Mouse (Mus musculus) MEL (cell line): Measurements from ENCODE around the gene Zfp771. TPM values are rescaled to one million over a fixed set of nuclear protein-coding genes. Genes with fewer than 3 reads are reported as not detected.
A peak's percentile ranks its signal among the peaks of the same experiment; 100 is the strongest.

Experiments
- DNase-seq: peaks from one replicate; pipeline ENCODE4 v3.0.0; 2011; ENCODE audit warnings: low read depth, low spot score
- H3K27ac ChIP-seq: 2 replicates; pipeline ENCODE4 v1.5.1; 2012; ENCODE audit warnings: low read depth, mild to moderate bottlenecking, control low read depth, low read length, moderate library complexity; ENCODE audit not compliant: control insufficient read depth
- H3K27me3 ChIP-seq, 2 experiments: fragments of 150-350 bp in 1 of 2; sonication (generic) in 1 of 2; 2 replicates each; pipeline ENCODE4 v1.6.1; 2012; ENCODE audit warnings: low read length in 2 of 2, mild to moderate bottlenecking in 2 of 2, improper control_type of control experiment in 1 of 2, moderate library complexity in 1 of 2; ENCODE audit not compliant: insufficient read depth in 2 of 2, control insufficient read depth in 1 of 2
- H3K36me3 ChIP-seq, 2 experiments: 2 replicates each; pipeline ENCODE4 v1.6.1; 2012 to 2014; ENCODE audit warnings: low read length in 2 of 2, improper control_type of control experiment in 1 of 2, inconsistent platforms in 1 of 2, mild to moderate bottlenecking in 1 of 2; ENCODE audit not compliant: insufficient read depth in 2 of 2, control insufficient read depth in 1 of 2
- H3K4me1 ChIP-seq, 2 experiments: fragments of 150-350 bp in 1 of 2; sonication (generic) in 1 of 2; 2 replicates each; pipeline ENCODE4 v1.6.1; 2012; ENCODE audit warnings: low read length in 2 of 2, improper control_type of control experiment in 1 of 2, mild to moderate bottlenecking in 1 of 2; ENCODE audit not compliant: insufficient read depth in 2 of 2, control insufficient read depth in 1 of 2
- H3K4me3 ChIP-seq, 2 experiments: fragments of 150-350 bp in 1 of 2; sonication (generic) in 1 of 2; 2 replicates each; pipeline ENCODE4 v1.5.1; 2012; ENCODE audit warnings: low read depth in 2 of 2, low read length in 2 of 2, mild to moderate bottlenecking in 2 of 2, moderate library complexity in 2 of 2, control low read depth in 1 of 2, improper control_type of control experiment in 1 of 2; ENCODE audit not compliant: control insufficient read depth in 1 of 2, insufficient read depth in 1 of 2
- H3K79me2 ChIP-seq: 2 replicates; pipeline ENCODE4 v1.6.1; 2012; ENCODE audit warnings: mild to moderate bottlenecking, low read length, moderate library complexity; ENCODE audit not compliant: control insufficient read depth, poor library complexity, insufficient read depth
- H3K9ac ChIP-seq: 2 replicates; pipeline ENCODE4 v1.6.1; 2012; ENCODE audit warnings: low read depth, mild to moderate bottlenecking, control low read depth, low read length, moderate library complexity; ENCODE audit not compliant: control insufficient read depth, poor library complexity, severe bottlenecking
- H3K9me3 ChIP-seq: fragments of 150-350 bp; sonication (generic); replicated peaks from 2 replicates; pipeline ENCODE4 v1.6.1; 2012; ENCODE audit warnings: mild to moderate bottlenecking, low read length, improper control_type of control experiment, moderate library complexity; ENCODE audit not compliant: insufficient read depth
- BHLHE40 ChIP-seq: IDR thresholded peaks from 2 replicates; pipeline ENCODE4 v1.6.1; 2012; ENCODE audit warnings: low read depth, mild to moderate bottlenecking, inconsistent platforms, low read length, improper control_type of control experiment, borderline replicate concordance
- CHD1 ChIP-seq: IDR thresholded peaks from 2 replicates; pipeline ENCODE4 v1.6.1; 2012; ENCODE audit warnings: low read depth, mild to moderate bottlenecking, inconsistent platforms, low read length, improper control_type of control experiment
- CTCF ChIP-seq, 3 experiments: IDR thresholded peaks in 2 of 3; conservative IDR thresholded peaks in 1 of 3; 2 replicates each; pipeline ENCODE4 v1.5.1; 2011 to 2012; ENCODE audit warnings: low read length in 3 of 3, low read depth in 2 of 3, mild to moderate bottlenecking in 2 of 3, improper control_type of control experiment in 1 of 3, inconsistent platforms in 1 of 3, mixed read lengths in 1 of 3, moderate library complexity in 1 of 3; ENCODE audit not compliant: control insufficient read depth in 1 of 3, insufficient read depth in 1 of 3, poor library complexity in 1 of 3, severe bottlenecking in 1 of 3
- ETS1 ChIP-seq: IDR thresholded peaks from 2 replicates; pipeline ENCODE4 v1.6.1; 2012; ENCODE audit warnings: low read depth, mild to moderate bottlenecking, inconsistent platforms, low read length, improper control_type of control experiment, moderate library complexity
- GABPA ChIP-seq: IDR thresholded peaks from 2 replicates; pipeline ENCODE4 v1.6.1; 2012; ENCODE audit warnings: low read depth, mild to moderate bottlenecking, inconsistent platforms, low read length, improper control_type of control experiment, moderate library complexity
- GATA1 ChIP-seq: IDR thresholded peaks from 2 replicates; pipeline ENCODE4 v1.6.1; 2011; ENCODE audit warnings: low read depth, low read length, improper control_type of control experiment
- KAT2A ChIP-seq: conservative IDR thresholded peaks from 2 replicates; pipeline ENCODE4 v1.6.1; 2012; ENCODE audit warnings: low read depth, low read length, improper control_type of control experiment, inconsistent platforms
- MAX ChIP-seq: IDR thresholded peaks from 2 replicates; pipeline ENCODE4 v1.6.1; 2011; ENCODE audit warnings: low read length, improper control_type of control experiment
- MEF2A ChIP-seq: IDR thresholded peaks from 2 replicates; pipeline ENCODE4 v1.6.1; 2014; ENCODE audit warnings: low read depth, mild to moderate bottlenecking, inconsistent platforms, low read length, improper control_type of control experiment; ENCODE audit not compliant: poor library complexity, insufficient replicate concordance, severe bottlenecking; ENCODE audit errors: extremely low read depth
- NELFE ChIP-seq: IDR thresholded peaks from 2 replicates; pipeline ENCODE4 v1.6.1; 2011; ENCODE audit warnings: low read depth, low read length, improper control_type of control experiment
- POLR2A ChIP-seq, 2 experiments: IDR thresholded peaks; 2 replicates each; pipeline ENCODE4 v1.6.1; 2011 to 2012; ENCODE audit warnings: low read length in 2 of 2, mild to moderate bottlenecking in 2 of 2, control low read depth in 1 of 2, improper control_type of control experiment in 1 of 2, low read depth in 1 of 2, moderate library complexity in 1 of 2; ENCODE audit not compliant: control insufficient read depth in 1 of 2, insufficient read depth in 1 of 2, poor library complexity in 1 of 2
- RAD21 ChIP-seq: IDR thresholded peaks from 2 replicates; pipeline ENCODE4 v1.6.1; 2011; ENCODE audit warnings: mild to moderate bottlenecking, low read depth, low read length, improper control_type of control experiment
- RCOR1 ChIP-seq: IDR thresholded peaks from 2 replicates; pipeline ENCODE4 v1.6.1; 2012; ENCODE audit warnings: low read depth, mild to moderate bottlenecking, inconsistent platforms, low read length, improper control_type of control experiment
- SIN3A ChIP-seq: IDR thresholded peaks from 2 replicates; pipeline ENCODE4 v1.6.1; 2012; ENCODE audit warnings: low read length, improper control_type of control experiment, inconsistent platforms
- SMC3 ChIP-seq: IDR thresholded peaks from 2 replicates; pipeline ENCODE4 v1.6.1; 2011; ENCODE audit warnings: low read depth, low read length, improper control_type of control experiment
- TAL1 ChIP-seq: IDR thresholded peaks from 2 replicates; pipeline ENCODE4 v1.6.1; 2012; ENCODE audit warnings: mild to moderate bottlenecking, inconsistent platforms, low read length, moderate library complexity, mixed read lengths
- TCF12 ChIP-seq: IDR thresholded peaks from 2 replicates; pipeline ENCODE4 v1.6.1; 2014; ENCODE audit warnings: low read depth, mild to moderate bottlenecking, inconsistent platforms, low read length, improper control_type of control experiment, moderate library complexity
- UBTF ChIP-seq: IDR thresholded peaks from 2 replicates; pipeline ENCODE4 v1.6.1; 2012; ENCODE audit warnings: low read depth, mild to moderate bottlenecking, inconsistent platforms, low read length, improper control_type of control experiment, moderate library complexity, borderline replicate concordance; ENCODE audit not compliant: insufficient read depth
- ZMIZ1 ChIP-seq: IDR thresholded peaks from 2 replicates; pipeline ENCODE4 v1.6.1; 2012; ENCODE audit warnings: low read depth, mild to moderate bottlenecking, inconsistent platforms, low read length, improper control_type of control experiment, moderate library complexity
- ZNF384 ChIP-seq: IDR thresholded peaks from 2 replicates; pipeline ENCODE4 v1.6.1; 2012; ENCODE audit warnings: low read depth, mild to moderate bottlenecking, inconsistent platforms, low read length, improper control_type of control experiment
- polyA plus RNA-seq, 2 experiments: library from polyadenylated mRNA; stranded (reverse) in 1 of 2; unstranded in 1 of 2; fragments of >175 nt in 1 of 2; fragments of >200 nt in 1 of 2; gene quantifications; 2 replicates each; pipeline versions ENCODE4 v1.2.1 to v1.2.4; 2012; ENCODE audit warnings: low replicate concordance in 2 of 2, low read depth in 1 of 2; ENCODE audit not compliant: insufficient read length in 2 of 2, insufficient read depth in 1 of 2, missing spikeins in 1 of 2
- total RNA-seq: library from RNA; depleted of rRNA; stranded (reverse); fragments of 300-350 nt; gene quantifications from 2 replicates; pipeline ENCODE4 v1.2.3, GENCODE M21; 2012

Gene Zfp771
- total and polyA plus RNA-seq, 3 experiments: 33.4 to 58.3 TPM; not detected in 1

- peaks cover 26% of the 10 kb centered on the region for H3K79me2 ChIP-seq
- no peak for DNase-seq
- H3K9me3 ChIP-seq: no peaks in the 10 kb centered on the region
- no peak overlapping the region for H3K4me3 ChIP-seq
- peak overlapping the region; percentile 84; the same call in 1 of the 2 replicates for H3K27ac ChIP-seq
- no peak overlapping the region; the same call in 1 of the 2 replicates for H3K9ac ChIP-seq
- H3K4me1 ChIP-seq: peaks cover 0 to 21% of the 10 kb centered on the region in 2 experiments; a peak in 3 of 4 replicates
- H3K36me3 ChIP-seq: peaks cover 1 to 16% of the 10 kb centered on the region in 2 experiments; a peak in 3 of 4 replicates
- TF ChIP-seq RAD21: no peak
- TF ChIP-seq GABPA: no peak
- no peak for TF ChIP-seq KAT2A
- no peak for TF ChIP-seq GATA1
- no peak for TF ChIP-seq UBTF
- TF ChIP-seq TCF12: no peak
- TF ChIP-seq SIN3A: no peak
- TF ChIP-seq TAL1: no peak
- H3K27me3 ChIP-seq: no peaks in the 10 kb centered on the region
Measured at GRCm38 (mm10) chr7:127210266-127210665, 33.8 kb upstream of the Zfp771 start.

GRCm38 (mm10) chr7:127211014-127211745, 32.9 kb upstream of the Zfp771 start:
- Histone ChIP-seq H3K27ac (no peak overlapping the region), H3K27me3 (no peaks in the 10 kb centered on the region), H3K4me3 (no peak overlapping the region), H3K36me3 (peaks cover 0 to 11% of the 10 kb centered on the region in 2 experiments; a peak in 1 of 4 replicates), H3K9me3 (no peaks in the 10 kb centered on the region), H3K79me2 (peaks cover 20% of the 10 kb centered on the region), H3K9ac (no peak overlapping the region), H3K4me1 (peaks cover 0 to 22% of the 10 kb centered on the region in 2 experiments; a peak in 2 of 4 replicates)
- DNase-seq: no peak
- TF ChIP-seq CHD1 (no peak), ZNF384 (0 out of 2 replicates have a peak, but pooled peaks have one; percentile 10), CTCF (IDR thresholded peaks at IDR 0.05 in 2 of 3, conservative IDR thresholded peaks at IDR 0.05 in 1 of 3; ENCODE audit: control insufficient read depth in 1 of 3, insufficient read depth in 1 of 3, low read depth in 2 of 3, low read length in 3 of 3, poor library complexity in 1 of 3, severe bottlenecking in 1 of 3) (no peak)

- no peak for TF ChIP-seq NELFE
- TF ChIP-seq ETS1: no peak
- TF ChIP-seq MEF2A: no peak
- no peak for TF ChIP-seq SMC3
- no peak for TF ChIP-seq RCOR1
- TF ChIP-seq BHLHE40: no peak
- no peak for TF ChIP-seq GATA1
- no peak for TF ChIP-seq POLR2A (IDR thresholded peaks at IDR 0.05; ENCODE audit: control insufficient read depth in 1 of 2, insufficient read depth in 1 of 2, low read depth in 1 of 2, low read length in 2 of 2, poor library complexity in 1 of 2)
- no peak for TF ChIP-seq TAL1
- no peak for TF ChIP-seq MAX
- TF ChIP-seq RAD21: no peak
- TF ChIP-seq ZMIZ1: no peak
- TF ChIP-seq TCF12: no peak
- Histone ChIP-seq H3K27me3 (no peaks in the 10 kb centered on the region), H3K9me3 (no peaks in the 10 kb centered on the region), H3K9ac (no peak overlapping the region), H3K79me2 (peaks cover 6% of the 10 kb centered on the region), H3K4me1 (peaks cover 9 to 29% of the 10 kb centered on the region in 2 experiments), H3K36me3 (peaks cover 0 to 15% of the 10 kb centered on the region in 2 experiments; a peak in 2 of 4 replicates), H3K27ac (no peak overlapping the region), H3K4me3 (no peak overlapping the region)
- DNase-seq: no peak
Measured at GRCm38 (mm10) chr7:127212432-127213250, 31.4 kb upstream of the Zfp771 start.
